Mouse (Mus musculus) CD4-positive, CD25-positive, alpha-beta regulatory T cell, adult 9 weeks (primary cell): ENCODE measurements around the gene Zfp109. TPM values are rescaled to one million over a fixed set of nuclear protein-coding genes. Genes with fewer than 3 reads are reported as not detected.

Experiments
- polyA plus RNA-seq: library from polyadenylated mRNA; unstranded; fragments of 100-300 nt; shearing (Covaris generic); gene quantifications from one replicate; pipeline ENCODE4 v1.2.1, GENCODE M21; 2017

Zfp109 gene
- polyA plus RNA-seq = 6.1 TPM

GRCm38 (mm10) chr7:24237040-24237791 lies at the start of gene Zfp109:
Gene Zfp109 (minus strand): TSS chr7:24237560.

GRCm38 (mm10) chr7:24270288-24270672 lies 32.9 kb upstream of the Zfp109 start, which contains the start of gene Zfp93:
Gene Zfp93 (plus strand): TSS chr7:24270420.

GRCm38 (mm10) chr7:24254633-24255474 lies 17.5 kb upstream of the Zfp109 start, which contains the start of gene Zfp108:
Gene Zfp108 (plus strand): TSS chr7:24254794.

GRCm38 (mm10) chr7:24211343-24211742 lies 26.0 kb downstream of the Zfp109 start, which contains the start of gene Zfp111:
Gene Zfp111 (minus strand): TSS chr7:24211443.

Other genes with a start within 250 kb of the Zfp109 start
- gene V1rd19, start 235.9 kb downstream of the Zfp109 start, polyA plus RNA-seq = not detected
- gene Vmn1r183, start 184.3 kb downstream of the Zfp109 start, polyA plus RNA-seq = 0.05 TPM
- 42.6 TPM for gene Zfp180, start 155.6 kb downstream of the Zfp109 start, polyA plus RNA-seq
- gene Zfp112, start 125.2 kb downstream of the Zfp109 start, polyA plus RNA-seq = 1.6 TPM
- 21.9 TPM for gene Zfp235, start 103.4 kb downstream of the Zfp109 start, polyA plus RNA-seq
- 1.2 TPM for gene Zfp114, start 62.5 kb downstream of the Zfp109 start, polyA plus RNA-seq
- gene Zfp111, start 26.1 kb downstream of the Zfp109 start, polyA plus RNA-seq = 0.76 TPM
- 0.91 TPM for gene Zfp108, start 17.2 kb upstream of the Zfp109 start, polyA plus RNA-seq
- gene Zfp93, start 32.9 kb upstream of the Zfp109 start, polyA plus RNA-seq = 3.7 TPM
- gene Zfp61, start 63.7 kb upstream of the Zfp109 start, polyA plus RNA-seq = 30.7 TPM
- 14.1 TPM for gene Zfp94, start 79.1 kb upstream of the Zfp109 start, polyA plus RNA-seq
- gene Tescl, start 96.4 kb upstream of the Zfp109 start, polyA plus RNA-seq = not detected
- gene Lypd5, start 111.6 kb upstream of the Zfp109 start, polyA plus RNA-seq = not detected
- gene Kcnn4, start 132.7 kb upstream of the Zfp109 start, polyA plus RNA-seq = 107 TPM
- 74.8 TPM for gene Smg9, start 162.1 kb upstream of the Zfp109 start, polyA plus RNA-seq
- 0.55 TPM for gene Irgc1, start 214.7 kb upstream of the Zfp109 start, polyA plus RNA-seq
- 1.9 TPM for gene Plaur, start 224.9 kb upstream of the Zfp109 start, polyA plus RNA-seq
- not detected for gene Cadm4, start 244.5 kb upstream of the Zfp109 start, polyA plus RNA-seq